Mouse (Mus musculus) thymus, adult 18-20 months (tissue): ENCODE data around the gene Ubash3a.

ENCODE experiments used
- DNase-seq, 2 experiments: peaks; one replicate each; pipeline ENCODE4 v3.0.0; 2022; ENCODE audit warnings: mixed read lengths in 2 of 2

Gene Ubash3a

GRCm38 (mm10) chr17:31216068-31216955 lies 8.6 kb downstream of the Ubash3a start:
- no peak for DNase-seq

- peak in 1 of 2 experiments; percentile 49 for DNase-seq
Measured at GRCm38 (mm10) chr17:31222810-31223310, 15.2 kb downstream of the Ubash3a start.

- DNase-seq: peak; percentile 45 to 71
Measured at GRCm38 (mm10) chr17:31223835-31224234, 16.2 kb downstream of the Ubash3a start.

GRCm38 (mm10) chr17:31224591-31224990 lies 16.9 kb downstream of the Ubash3a start:
- peak in 1 of 2 experiments; percentile 41 for DNase-seq

GRCm38 (mm10) chr17:31226368-31226767 lies 18.7 kb downstream of the Ubash3a start:
- DNase-seq: no peak

- no peak for DNase-seq
Measured at GRCm38 (mm10) chr17:31226931-31227330, 19.3 kb downstream of the Ubash3a start.

- no peak for DNase-seq
Measured at GRCm38 (mm10) chr17:31231780-31232179, 24.1 kb downstream of the Ubash3a start.

GRCm38 (mm10) chr17:31232251-31233010 lies 24.8 kb downstream of the Ubash3a start:
- DNase-seq: no peak

- DNase-seq: no peak
Measured at GRCm38 (mm10) chr17:31235915-31236314, 28.2 kb downstream of the Ubash3a start.

- DNase-seq: no peak
Measured at GRCm38 (mm10) chr17:31238234-31239020, 30.8 kb downstream of the Ubash3a start.

- no peak for DNase-seq
Measured at GRCm38 (mm10) chr17:31241156-31241555, 33.5 kb downstream of the Ubash3a start.

GRCm38 (mm10) chr17:31242764-31243163 lies 35.1 kb downstream of the Ubash3a start:
- no peak for DNase-seq

GRCm38 (mm10) chr17:31245321-31245720 lies 37.6 kb downstream of the Ubash3a start:
- no peak for DNase-seq

- DNase-seq: no peak
Measured at GRCm38 (mm10) chr17:31247144-31247543, 39.5 kb downstream of the Ubash3a start.

GRCm38 (mm10) chr17:31253951-31254350 lies 46.3 kb downstream of the Ubash3a start:
- no peak for DNase-seq

GRCm38 (mm10) chr17:31254463-31254931 lies 46.8 kb downstream of the Ubash3a start:
- DNase-seq: peak; percentile 57 to 67

GRCm38 (mm10) chr17:31257149-31257548 lies 49.5 kb downstream of the Ubash3a start:
- DNase-seq: no peak

- no peak for DNase-seq
Measured at GRCm38 (mm10) chr17:31257898-31258297, 50.2 kb downstream of the Ubash3a start.

- no peak for DNase-seq
Measured at GRCm38 (mm10) chr17:31258310-31258865, 50.7 kb downstream of the Ubash3a start.

GRCm38 (mm10) chr17:31259145-31259544 lies 51.5 kb downstream of the Ubash3a start:
- no peak for DNase-seq

GRCm38 (mm10) chr17:31259825-31260224 lies 52.2 kb downstream of the Ubash3a start:
- no peak for DNase-seq

- DNase-seq: no peak
Measured at GRCm38 (mm10) chr17:31260430-31260829, 52.8 kb downstream of the Ubash3a start.
